Mouse (Mus musculus) embryonic facial prominence, embryonic 14.5 days (tissue): ENCODE results near the gene Nfx1. TPM values are rescaled to one million over a fixed set of nuclear protein-coding genes. Genes with fewer than 3 reads are reported as not detected.
"Not testable (repeated sequence)": the region's sequence is repeated elsewhere in the genome, so short reads cannot be mapped to it uniquely, and the experiment has no call there.

ENCODE experiments used
- ATAC-seq: fragments of 200-750 bp; cut with Nextera tagmentation; 2 replicates; pipeline ENCODE4 v1.8.0; 2017; ENCODE audit warnings: low read depth, moderate number of reproducible peaks, moderate TSS enrichment
- DNase-seq: peaks from one replicate; pipeline ENCODE4 v3.0.0-alpha.2; 2015; ENCODE audit warnings: low spot score
- H3K27ac ChIP-seq: fragments of 300-500 bp; sonication (generic); replicated peaks from 2 replicates; pipeline ENCODE4 v1.5.1; 2014; ENCODE audit warnings: low read depth, mild to moderate bottlenecking, low read length, moderate library complexity
- H3K27me3 ChIP-seq: fragments of 300-500 bp; sonication (generic); replicated peaks from 2 replicates; pipeline ENCODE4 v1.6.1; 2014; ENCODE audit warnings: low read length; ENCODE audit not compliant: control insufficient read depth, insufficient read depth
- H3K36me3 ChIP-seq: fragments of 300-500 bp; sonication (generic); 2 replicates; pipeline ENCODE4 v1.6.1; 2014; ENCODE audit warnings: low read length, mixed read lengths; ENCODE audit not compliant: control insufficient read depth, insufficient read depth
- H3K4me1 ChIP-seq: fragments of 300-500 bp; sonication (generic); 2 replicates; pipeline ENCODE4 v1.6.1; 2014; ENCODE audit warnings: antibody characterized with exemption, low read length; ENCODE audit not compliant: control insufficient read depth, insufficient read depth
- H3K4me2 ChIP-seq: fragments of 300-500 bp; sonication (generic); 2 replicates; pipeline ENCODE4 v1.6.1; 2014; ENCODE audit warnings: low read depth, mild to moderate bottlenecking, low read length, moderate library complexity, mixed read lengths
- H3K4me3 ChIP-seq: fragments of 300-500 bp; sonication (generic); 2 replicates; pipeline ENCODE4 v1.5.1; 2014; ENCODE audit warnings: low read depth, mild to moderate bottlenecking, low read length
- H3K9ac ChIP-seq: fragments of 300-500 bp; sonication (generic); 2 replicates; pipeline ENCODE4 v1.6.1; 2014; ENCODE audit warnings: low read depth, mild to moderate bottlenecking, low read length, moderate library complexity, mixed read lengths
- H3K9me3 ChIP-seq: fragments of 300-500 bp; sonication (generic); 2 replicates; pipeline ENCODE4 v1.6.1; 2016; ENCODE audit warnings: low read length; ENCODE audit not compliant: control insufficient read depth
- WGBS: fragments of 180-500 bp; shearing (Covaris S2); extraction: QIAGEN DNeasy Blood & Tissue Kit; methylation state at CpG from one replicate; pipeline ENCODE4 v1.1.7; 2014; 5-methylcytosine and 5-hydroxymethylcytosine counted together
- polyA plus RNA-seq: library from polyadenylated mRNA; unstranded; fragments of >200 nt; fragmentation: Nextera tagmentation; extraction: Ambion mirVana; gene quantifications from 2 replicates; pipeline ENCODE4 v1.2.1, GENCODE M21; 2014

Gene Nfx1
- 78.4 and 85.0 TPM in 2 replicates for polyA plus RNA-seq

DNA sequence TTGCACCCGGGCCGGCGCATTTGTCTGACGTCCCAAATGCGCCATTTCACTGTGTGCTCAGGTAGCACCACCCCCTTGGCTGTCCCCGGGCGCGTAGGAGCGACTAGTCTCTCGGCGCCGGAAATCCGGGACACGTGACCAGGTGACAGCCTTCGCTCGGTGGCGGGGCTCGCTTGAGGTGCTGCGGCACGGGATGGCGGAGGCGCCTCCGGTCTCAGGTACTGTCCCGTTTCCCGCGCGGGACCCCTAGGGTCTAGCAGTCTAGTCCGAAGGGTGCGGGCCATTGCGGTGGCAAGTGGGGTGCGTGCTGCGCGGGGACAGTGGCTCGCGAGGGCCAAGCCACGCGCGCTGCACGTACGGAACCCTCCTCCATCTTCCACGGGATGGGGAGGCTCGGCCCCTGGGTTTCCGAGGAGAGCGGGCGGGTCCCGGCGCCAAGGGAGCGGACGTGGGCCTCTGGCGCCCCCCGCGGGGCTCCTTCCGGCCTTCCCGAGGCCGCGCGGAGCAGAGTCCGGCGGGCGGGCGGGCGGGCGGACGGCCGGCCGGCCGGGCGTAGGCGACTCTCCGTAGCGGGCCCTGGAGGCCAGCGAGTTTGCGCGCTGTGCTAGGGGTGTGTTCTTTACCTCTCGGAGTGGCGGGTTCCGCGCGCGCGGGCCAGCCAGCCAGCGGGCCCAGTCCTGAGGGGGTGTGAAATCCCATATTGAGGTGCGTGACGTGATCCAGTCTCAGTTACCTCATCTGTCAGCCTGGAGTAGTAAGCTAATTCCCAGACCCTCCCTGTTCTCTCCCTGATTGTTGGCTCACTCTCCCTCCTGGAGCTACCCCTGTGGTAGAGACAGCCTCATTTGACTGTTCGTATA is at the start of gene Nfx1:
Nfx1 (plus strand) TSS at position 65 of the 860 bp plus-strand sequence.
- peak; percentile 99 for DNase-seq
- peak within 1 kb of the TSS; percentile 93 for H3K9ac ChIP-seq
- no peaks in the 10 kb centered on the region for H3K27me3 ChIP-seq
- no peaks in the 10 kb centered on the region for H3K9me3 ChIP-seq
- 0% methylated on average over 51 of the region's 85 CpGs for WGBS
- H3K4me2 ChIP-seq, result peak within 1 kb of the TSS; percentile 77
- peak within 1 kb of the TSS; percentile 96 for H3K27ac ChIP-seq
- H3K4me3 ChIP-seq, result peak within 1 kb of the TSS; percentile 94
- H3K4me1 ChIP-seq, result peaks cover 11% of the 10 kb centered on the region; the same call in 1 of the 2 replicates
- H3K36me3 ChIP-seq, result peaks cover 27% of the 10 kb centered on the region
- peak; percentile 97 for ATAC-seq

DNA sequence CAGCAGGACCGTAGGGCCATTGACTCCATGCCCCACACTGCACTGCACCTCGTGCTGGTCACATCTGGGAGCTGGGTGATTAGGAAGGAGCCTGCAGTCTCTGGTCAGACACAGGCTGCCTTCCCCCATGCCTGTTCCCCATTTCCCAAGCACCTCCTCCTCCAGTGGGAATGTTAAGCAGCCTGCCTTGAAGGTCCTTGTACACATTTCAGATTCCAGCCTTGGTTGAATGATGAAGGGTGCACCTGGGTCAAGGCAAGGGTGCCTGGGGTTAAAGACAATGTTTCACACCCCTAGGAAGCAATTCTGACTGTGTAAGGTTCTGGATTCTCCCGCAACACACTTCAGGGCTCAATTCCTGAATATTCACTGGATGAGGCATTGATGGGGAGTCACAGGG is 49.4 kb upstream of the Nfx1 start:
- DNase-seq, result no peak
- Histone ChIP-seq H3K36me3 (no peaks in the 10 kb centered on the region), H3K4me1 (no peaks in the 10 kb centered on the region), H3K4me3 (no peak overlapping the region), H3K27ac (no peak overlapping the region), H3K9ac (no peak overlapping the region), H3K4me2 (no peak overlapping the region), H3K27me3 (no peaks in the 10 kb centered on the region), H3K9me3 (no peaks in the 10 kb centered on the region)
- no peak for ATAC-seq
- WGBS, result 66% methylated on average over 3 of the region's 3 CpGs

- Histone ChIP-seq H3K4me3 (no peak overlapping the region), H3K9ac (no peak overlapping the region), H3K27ac (no peak overlapping the region), H3K4me1 (no peaks in the 10 kb centered on the region), H3K36me3 (no peaks in the 10 kb centered on the region), H3K9me3 (no peaks in the 10 kb centered on the region), H3K27me3 (no peaks in the 10 kb centered on the region), H3K4me2 (no peak overlapping the region)
- ATAC-seq, result no peak
- WGBS, result 76% methylated on average over 6 of the region's 6 CpGs
- no peak for DNase-seq
Measured at GRCm38 (mm10) chr4:40923087-40923651, 47.5 kb upstream of the Nfx1 start.

GRCm38 (mm10) chr4:40925568-40925967 is 45.1 kb upstream of the Nfx1 start:
- Histone ChIP-seq H3K27me3 (no peaks in the 10 kb centered on the region), H3K9me3 (no peaks in the 10 kb centered on the region), H3K4me1 (no peaks in the 10 kb centered on the region), H3K27ac (no peak overlapping the region), H3K4me3 (no peak overlapping the region), H3K9ac (no peak overlapping the region), H3K36me3 (no peaks in the 10 kb centered on the region), H3K4me2 (no peak overlapping the region)
- 51% methylated on average over 3 of the region's 3 CpGs for WGBS
- DNase-seq (no peak), ATAC-seq (no peak)

DNA sequence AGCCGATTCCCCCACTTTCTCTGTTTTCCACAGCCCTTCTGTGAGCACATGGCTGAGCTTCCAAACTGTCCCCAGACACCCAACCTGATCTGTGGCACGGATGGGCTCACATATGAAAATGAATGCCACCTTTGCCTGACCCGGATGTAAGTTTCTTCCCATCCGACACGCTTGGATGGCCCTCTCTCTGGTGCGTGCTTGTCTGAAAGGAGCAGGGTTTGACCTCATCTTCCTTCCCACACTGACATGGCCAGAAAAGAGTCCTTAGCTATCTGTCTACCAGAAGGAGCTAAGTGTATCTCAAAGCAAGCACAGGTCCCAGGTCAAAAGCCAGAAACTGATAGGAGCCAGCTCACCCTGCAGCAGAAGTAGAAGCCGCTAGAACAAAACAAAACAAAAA is 41.7 kb upstream of the Nfx1 start:
- no peaks in the 10 kb centered on the region for H3K9me3 ChIP-seq
- H3K4me1 ChIP-seq, result no peaks in the 10 kb centered on the region
- H3K9ac ChIP-seq, result no peak overlapping the region
- H3K4me3 ChIP-seq, result no peak overlapping the region
- DNase-seq (no peak), ATAC-seq (no peak)
- H3K4me2 ChIP-seq, result no peak overlapping the region
- H3K27me3 ChIP-seq, result no peaks in the 10 kb centered on the region
- no peak overlapping the region for H3K27ac ChIP-seq
- WGBS, result 77% methylated on average over 7 of the region's 7 CpGs
- peaks cover 24% of the 10 kb centered on the region for H3K36me3 ChIP-seq

- H3K36me3 ChIP-seq, result peaks cover 60% of the 10 kb centered on the region
Measured at GRCm38 (mm10) chr4:40933694-40934093, 37.0 kb upstream of the Nfx1 start.

DNA sequence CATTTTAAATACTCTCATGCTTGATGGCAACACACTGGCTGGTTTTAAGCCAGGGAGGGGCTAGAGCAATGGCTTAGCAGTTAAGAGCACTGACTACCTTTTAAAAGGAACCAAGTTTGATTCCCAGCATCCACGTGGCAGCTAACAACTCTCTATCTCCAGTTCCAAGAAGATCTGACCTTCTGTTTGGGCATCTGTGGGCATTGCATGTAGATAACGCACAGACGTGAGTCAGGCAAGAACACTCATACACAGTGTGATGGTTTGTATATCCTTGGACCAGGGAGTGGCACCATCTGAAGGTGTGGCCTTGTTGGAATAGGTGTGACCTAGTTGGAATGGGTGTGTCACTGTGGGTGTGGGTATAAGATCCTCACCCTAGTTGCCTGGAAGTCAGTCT is 36.3 kb upstream of the Nfx1 start:
- not testable (repeated sequence) for ATAC-seq, H3K4me1 ChIP-seq, DNase-seq, H3K9me3 ChIP-seq, H3K4me2 ChIP-seq, H3K9ac ChIP-seq, H3K4me3 ChIP-seq, H3K27me3 ChIP-seq, H3K27ac ChIP-seq
- peaks cover 67% of the 10 kb centered on the region for H3K36me3 ChIP-seq
- WGBS, result 90% methylated on average over 3 of the region's 3 CpGs

More at GRCm38 (mm10) chr4:40933694-40934093, 37.0 kb upstream of the Nfx1 start:
- DNase-seq (no peak), ATAC-seq (no peak)
- H3K27ac ChIP-seq, result no peak overlapping the region
- H3K4me2 ChIP-seq, result no peak overlapping the region
- H3K27me3 ChIP-seq, result no peaks in the 10 kb centered on the region
- WGBS, result 86% methylated on average over 5 of the region's 5 CpGs
- no peak overlapping the region for H3K4me3 ChIP-seq
- no peaks in the 10 kb centered on the region for H3K4me1 ChIP-seq
- H3K9me3 ChIP-seq, result no peaks in the 10 kb centered on the region
- H3K9ac ChIP-seq, result no peak overlapping the region

- WGBS, result 89% methylated on average over 9 of the region's 9 CpGs
- ATAC-seq, result peak; percentile 53; the same call in 1 of the 2 replicates
Measured at GRCm38 (mm10) chr4:40936175-40936839, 34.4 kb upstream of the Nfx1 start.

More at GRCm38 (mm10) chr4:40936175-40936839, 34.4 kb upstream of the Nfx1 start:
- no peaks in the 10 kb centered on the region for H3K27me3 ChIP-seq
- no peak overlapping the region for H3K4me3 ChIP-seq
- no peak overlapping the region for H3K9ac ChIP-seq
- H3K27ac ChIP-seq, result no peak overlapping the region; the same call in 1 of the 2 replicates
- peaks cover 86% of the 10 kb centered on the region for H3K36me3 ChIP-seq
- DNase-seq, result peak; percentile 35
- H3K4me1 ChIP-seq, result no peaks in the 10 kb centered on the region
- no peak overlapping the region for H3K4me2 ChIP-seq
- H3K9me3 ChIP-seq, result 0 out of 2 replicates have a peak, but pooled peaks cover 5% of the 10 kb centered on the region
